Mouse (Mus musculus) cerebellum, adult 11 months (tissue): ENCODE measurements around the gene Uck2.

Experiments used
- DNase-seq: peaks from one replicate; pipeline ENCODE4 v3.0.0; 2022

Gene Uck2

DNA sequence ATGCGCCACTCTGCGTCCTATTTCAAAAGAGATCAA lies at the start of gene Uck2:
TSS of gene Uck2 (minus strand) at position 1 of the 36 bp plus-strand sequence.
- no peak for DNase-seq

GRCm38 (mm10) chr1:167331106-167331505 lies 46.0 kb upstream of the Uck2 start:
- DNase-seq = no peak

DNA sequence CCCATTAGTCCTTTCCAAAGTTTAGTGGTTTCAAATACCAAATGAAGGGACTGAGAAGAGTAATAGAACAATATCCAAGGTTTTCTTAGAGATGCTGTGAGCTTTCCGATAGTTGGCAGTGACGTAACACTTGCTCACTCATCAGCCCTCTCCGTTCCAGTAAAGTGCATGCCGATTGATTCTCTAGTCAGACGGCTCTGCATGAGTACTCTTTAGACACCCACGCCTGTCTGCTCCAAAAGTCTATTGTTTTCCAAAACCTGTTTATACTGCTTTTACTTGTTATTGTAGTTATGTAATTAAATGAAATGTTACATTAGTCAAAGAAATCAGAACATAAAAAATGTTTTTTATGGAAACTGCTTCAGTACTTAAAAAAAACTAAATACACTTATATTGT lies 43.7 kb upstream of the Uck2 start:
- DNase-seq = no peak

- no peak for DNase-seq
Observed at GRCm38 (mm10) chr1:167321691-167322090, 36.6 kb upstream of the Uck2 start.

GRCm38 (mm10) chr1:167313220-167313619 lies 28.1 kb upstream of the Uck2 start:
- DNase-seq = no peak

- DNase-seq = no peak
Observed at GRCm38 (mm10) chr1:167312367-167312766, 27.2 kb upstream of the Uck2 start.

DNA sequence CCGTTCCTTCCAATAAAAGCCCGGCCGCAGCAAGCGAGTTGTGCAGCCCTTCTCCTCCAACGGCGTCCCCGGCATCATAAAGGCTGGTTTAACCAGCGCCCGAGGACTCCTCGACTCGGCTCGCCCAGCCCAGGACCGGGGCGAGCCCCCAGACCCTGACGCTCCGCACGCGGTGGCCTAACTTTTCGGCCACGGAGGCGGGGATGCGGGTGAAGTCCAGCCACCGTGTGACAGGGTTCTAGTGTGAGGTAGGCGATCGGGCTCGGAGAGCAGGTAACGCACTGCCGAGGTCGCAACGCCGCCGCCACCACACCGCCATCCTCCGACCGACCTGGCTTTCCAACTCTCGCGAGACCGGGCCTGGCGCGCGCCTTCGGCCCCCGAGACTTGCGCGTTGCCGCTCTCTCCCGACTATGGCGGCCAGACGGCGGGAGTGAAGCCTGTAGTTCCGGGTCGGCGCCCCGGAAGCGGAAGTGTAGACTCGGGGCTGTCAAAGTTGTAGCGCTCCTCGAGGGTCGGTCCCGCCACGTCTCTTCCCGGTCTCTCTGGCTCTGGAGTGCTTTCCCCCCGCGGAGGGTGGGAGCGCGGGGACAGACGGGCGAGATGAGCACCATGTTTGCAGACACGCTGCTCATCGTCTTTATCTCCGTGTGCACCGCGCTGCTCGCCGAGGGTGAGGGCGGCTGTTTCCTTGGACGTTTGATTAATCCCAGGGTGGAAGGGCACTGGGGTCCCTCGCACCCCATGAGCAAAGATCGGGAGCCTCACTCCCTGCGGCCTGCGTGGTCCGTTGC lies 23.3 kb upstream of the Uck2 start, which contains the start of gene Tmco1:
TSS of gene Tmco1 (plus strand) at position 118 of the 794 bp plus-strand sequence.
- DNase-seq = peak; percentile 98

- peak; percentile 26 for DNase-seq
Observed at GRCm38 (mm10) chr1:167307674-167308073, 22.6 kb upstream of the Uck2 start.

DNA sequence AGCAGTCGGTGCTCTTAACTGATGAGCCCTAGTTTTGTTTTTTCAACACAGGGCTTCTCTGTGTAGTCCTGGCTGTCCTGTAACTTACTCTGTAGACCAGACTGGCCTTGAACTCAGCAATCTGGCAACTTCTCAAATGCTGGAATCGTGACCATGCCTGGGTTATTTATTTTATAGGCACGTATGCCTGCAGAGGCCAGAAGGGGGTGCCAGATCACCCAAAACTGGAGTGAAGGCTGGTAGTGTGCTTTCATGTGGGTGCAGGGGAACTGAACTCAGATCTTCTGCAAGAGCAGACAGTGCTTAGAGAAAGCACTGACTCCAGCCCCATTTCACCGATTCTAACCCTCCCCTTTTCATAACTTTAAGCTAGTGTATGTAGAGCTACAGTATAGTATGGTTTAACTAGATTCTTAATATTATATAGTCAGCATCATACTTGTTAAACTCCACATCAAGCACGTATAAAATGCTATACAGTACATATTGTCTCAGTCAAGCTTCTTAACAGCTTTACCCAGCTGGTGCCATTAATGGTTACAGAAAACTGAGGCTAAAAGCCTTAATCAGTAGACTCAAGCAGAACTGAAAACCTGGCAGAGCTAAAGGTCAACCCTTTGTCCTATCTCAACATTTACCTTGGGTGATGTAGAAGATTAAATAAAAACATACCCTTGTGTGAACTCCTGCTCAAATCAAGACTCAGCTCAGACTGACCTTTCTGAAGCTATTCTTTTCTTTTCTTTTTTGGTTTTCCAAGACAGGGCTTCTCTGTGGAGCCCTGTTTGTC lies 21.5 kb upstream of the Uck2 start:
- peak; percentile 25 for DNase-seq

DNA sequence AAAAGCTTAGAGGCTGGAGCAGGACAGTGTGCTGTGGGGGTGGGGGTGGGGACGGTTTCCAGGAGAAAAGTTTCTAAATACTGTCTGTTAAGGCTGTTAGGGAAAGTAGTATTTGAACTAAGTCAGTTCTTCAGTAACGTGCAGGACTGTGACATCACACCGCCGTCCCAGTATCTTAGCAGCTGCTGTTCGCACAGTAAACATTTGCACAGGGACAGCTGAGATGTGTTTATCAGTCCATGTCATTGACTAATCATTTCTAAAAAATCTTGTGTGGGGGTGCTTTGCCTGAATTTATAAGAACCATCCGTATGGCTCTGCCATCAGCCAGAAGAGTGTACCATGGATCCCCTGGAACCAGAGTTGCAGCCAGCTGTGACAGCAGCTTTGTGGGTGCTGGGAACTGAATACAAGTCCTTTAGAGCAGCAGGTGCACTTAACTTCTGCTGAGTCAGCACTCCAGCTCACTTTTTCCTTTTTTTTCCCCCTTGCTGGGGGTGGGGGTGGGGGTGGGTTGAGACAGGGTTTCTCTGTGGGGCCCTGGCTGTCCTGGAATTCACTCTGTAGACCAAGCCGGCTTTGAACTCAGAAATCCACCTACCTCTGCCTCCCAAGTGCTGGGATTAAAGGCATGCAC lies 20.5 kb upstream of the Uck2 start:
- DNase-seq = no peak

DNA sequence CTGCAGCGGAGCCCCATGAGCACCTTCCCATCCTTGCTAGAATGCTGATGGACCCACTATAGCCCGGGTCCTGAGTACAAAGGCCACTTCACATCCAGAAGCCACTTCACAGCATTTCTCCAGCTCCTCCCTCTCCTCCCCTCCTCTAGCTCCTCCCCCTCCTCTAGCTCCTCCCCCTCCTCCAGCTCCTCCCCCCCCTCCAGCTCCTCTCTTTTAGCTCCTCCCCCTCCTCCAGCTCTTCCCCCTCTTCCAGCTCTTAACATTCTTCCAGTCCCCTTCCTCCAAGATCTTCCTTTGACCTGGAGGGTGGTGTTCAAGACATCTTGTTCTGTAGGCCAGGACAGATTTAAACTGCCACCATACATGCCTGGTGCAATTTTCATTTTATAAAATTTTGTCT lies 15.0 kb upstream of the Uck2 start:
- DNase-seq = no peak

- no peak for DNase-seq
Observed at GRCm38 (mm10) chr1:167295679-167296402, 10.7 kb upstream of the Uck2 start.

DNA sequence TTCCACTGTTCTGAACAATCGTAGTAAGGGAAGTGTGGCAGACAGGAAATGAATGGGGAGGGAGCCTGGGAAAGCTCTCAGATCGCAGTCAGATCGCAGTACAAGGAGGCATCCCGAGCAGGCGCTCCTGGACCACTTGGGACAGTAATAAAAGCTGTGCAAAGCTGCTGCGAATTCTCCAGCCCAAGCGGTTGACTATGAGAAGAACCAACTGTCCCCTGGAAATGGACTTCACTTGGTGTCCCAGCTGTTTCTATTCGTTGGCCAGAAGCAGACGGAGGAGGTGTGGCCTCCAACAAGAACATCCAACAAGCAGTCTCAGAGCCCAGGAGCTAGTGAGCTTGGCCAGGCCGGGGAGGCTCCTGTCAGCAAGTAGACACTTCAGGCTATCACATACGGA lies 7.3 kb upstream of the Uck2 start:
- no peak for DNase-seq

DNA sequence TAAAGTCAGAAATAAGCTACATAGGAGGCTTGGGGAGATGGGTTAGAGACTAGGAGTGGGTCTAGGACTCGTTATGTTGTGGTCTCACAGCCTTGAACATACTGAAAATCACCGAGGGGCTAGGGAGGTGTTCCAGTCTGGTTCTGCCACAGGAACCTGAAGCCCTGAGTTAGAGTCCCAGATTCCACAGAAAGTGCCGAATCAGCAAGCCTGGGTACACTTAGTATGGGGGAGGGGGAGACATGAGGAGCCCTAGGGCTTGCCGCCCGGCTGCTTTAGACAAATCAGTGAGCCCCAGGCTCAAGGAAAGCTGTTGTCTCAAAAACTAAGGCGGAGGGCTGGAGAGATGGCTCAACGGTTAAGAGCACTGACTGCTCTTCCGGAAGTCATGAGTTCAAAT lies 6.5 kb upstream of the Uck2 start:
- no peak for DNase-seq

- DNase-seq = no peak
Observed at GRCm38 (mm10) chr1:167290263-167290592, 5.1 kb upstream of the Uck2 start.

DNA sequence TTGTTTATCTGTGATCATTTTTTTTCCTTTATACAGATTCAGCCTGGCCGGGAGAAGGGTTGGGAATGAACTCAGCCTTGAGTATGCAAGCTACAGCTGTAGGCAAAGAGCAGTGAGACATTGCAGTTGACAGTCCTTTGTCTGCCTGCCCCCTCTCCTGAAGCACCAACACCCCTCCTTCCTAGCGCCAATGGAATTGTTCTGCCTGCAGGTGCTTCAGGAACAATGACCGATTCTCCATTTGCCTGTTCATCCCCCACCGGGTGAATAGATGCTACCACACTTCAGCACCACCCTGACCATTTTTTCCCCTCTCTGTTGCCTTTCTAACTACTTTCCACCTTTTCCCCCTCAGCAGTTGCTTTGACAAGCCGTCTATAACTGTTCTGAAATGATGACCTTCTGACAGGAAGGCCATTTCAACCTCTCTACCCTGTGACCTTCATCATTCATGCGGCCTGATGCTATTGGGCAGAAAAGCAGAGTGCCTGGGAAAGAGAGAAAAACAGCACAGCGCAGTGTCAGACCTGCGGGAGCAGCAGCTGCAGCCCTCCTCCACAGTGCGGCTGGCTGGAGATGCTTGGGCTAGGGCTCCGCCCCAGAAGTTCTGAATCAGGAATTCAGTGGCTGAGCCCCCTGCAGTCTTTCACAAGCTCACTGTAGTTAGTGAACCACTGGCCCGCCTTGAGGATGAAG lies 4.6 kb upstream of the Uck2 start:
- no peak for DNase-seq

DNA sequence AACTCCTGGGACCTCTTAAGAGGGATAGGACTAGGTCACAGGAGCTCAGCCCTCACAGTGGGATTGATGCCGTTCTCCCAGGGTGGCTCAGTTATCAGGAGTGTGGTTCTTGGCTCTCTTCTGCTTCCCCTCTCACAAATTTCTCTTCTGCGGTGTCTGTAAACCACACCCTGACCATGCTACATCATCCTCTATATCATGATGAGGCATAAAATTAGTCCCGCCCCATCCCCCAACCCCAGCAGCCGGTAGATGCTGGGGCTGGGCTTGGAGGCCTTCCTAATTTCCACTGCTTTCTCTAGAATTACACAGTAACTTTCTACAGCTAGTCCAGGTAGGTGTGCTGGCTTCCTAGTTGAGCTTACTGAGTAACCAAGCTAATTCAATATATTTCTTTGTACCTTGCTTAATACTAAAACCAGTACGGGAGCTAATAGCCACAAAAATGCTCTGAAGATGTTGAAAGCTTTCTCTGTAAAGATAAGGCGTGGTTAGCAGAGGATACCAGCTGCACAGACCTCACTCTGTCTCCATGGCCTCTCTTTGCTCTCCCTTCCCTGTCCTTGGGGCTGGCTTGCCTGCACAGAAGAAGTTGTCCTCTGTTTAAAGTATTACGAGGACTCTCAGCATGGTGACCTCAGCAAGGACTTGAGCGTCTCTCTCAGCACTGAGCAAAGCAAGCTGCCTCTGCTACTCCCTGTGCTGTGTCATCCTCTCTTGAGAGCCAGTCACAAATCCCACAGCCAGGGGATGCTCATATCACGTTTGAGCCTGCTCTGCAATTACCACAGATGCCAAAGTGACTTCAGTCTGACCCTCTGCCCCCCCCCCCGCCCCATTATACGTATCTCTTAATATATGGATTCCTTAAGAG lies 3.8 kb upstream of the Uck2 start:
- DNase-seq = no peak

- DNase-seq = no peak
Observed at GRCm38 (mm10) chr1:167287156-167287555, 2.0 kb upstream of the Uck2 start.

DNA sequence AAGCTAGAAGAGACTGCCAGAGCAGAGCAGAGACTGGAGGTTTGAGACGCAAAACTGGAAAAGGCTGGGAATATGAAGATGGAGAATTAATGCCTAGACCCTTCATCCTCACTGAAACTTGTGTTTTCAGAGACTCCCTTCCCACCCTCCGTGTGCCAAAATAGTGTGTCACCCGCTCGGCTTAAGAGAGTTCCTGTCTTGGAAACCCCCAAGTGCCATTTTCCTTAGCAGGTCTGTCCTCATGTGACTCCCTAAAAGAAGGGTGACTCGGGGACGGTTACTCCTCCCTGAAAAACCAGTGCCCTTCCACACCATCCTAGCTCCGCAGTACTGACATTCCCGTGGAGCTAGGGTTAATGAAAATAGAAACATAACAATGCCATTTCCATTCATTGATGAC lies 236 bp upstream of the Uck2 start:
- no peak for DNase-seq

DNA sequence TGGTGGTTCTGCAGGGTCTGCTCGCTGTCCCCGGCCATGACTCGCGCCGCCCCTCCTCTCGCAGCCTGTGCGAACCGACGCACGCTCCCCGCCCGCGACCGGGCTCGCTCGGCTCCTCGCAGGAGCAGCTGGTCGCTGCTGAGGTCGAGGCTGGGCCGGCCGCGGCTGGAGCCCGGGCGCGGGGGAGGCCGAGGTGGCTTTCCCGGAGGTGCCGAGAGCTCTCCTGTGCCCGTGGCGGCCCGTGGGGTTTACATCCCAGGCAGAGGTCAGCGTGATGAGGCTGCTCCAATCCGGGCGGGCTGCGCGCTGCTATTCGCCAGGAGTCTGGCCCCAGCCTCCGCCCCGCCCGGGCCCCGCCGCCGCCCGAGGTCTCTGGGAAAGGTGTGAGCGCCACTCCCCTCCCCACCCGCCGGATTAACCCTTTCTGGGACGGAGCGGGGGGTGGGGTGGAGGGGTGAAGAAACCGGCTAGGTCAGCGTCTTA lies 242 bp downstream of the Uck2 start:
- DNase-seq = peak; percentile 92

GRCm38 (mm10) chr1:167284258-167284836 lies 773 bp downstream of the Uck2 start:
- peak; percentile 62 for DNase-seq
